Mouse (Mus musculus) heart, adult 2 months (tissue): ENCODE data around the gene Cd72.

Experiments used
- CTCF ChIP-seq: fragments of 200-600 bp; IDR thresholded peaks from 2 replicates; pipeline ENCODE4 v1.8.1; 2022; ENCODE audit warnings: antibody characterized with exemption, mild to moderate bottlenecking, moderate library complexity
- EP300 ChIP-seq: fragments of 200-500 bp; IDR thresholded peaks from 2 replicates; pipeline ENCODE4 v1.6.1; 2011; ENCODE audit warnings: low read depth, low read length, control low read depth; ENCODE audit not compliant: insufficient read depth
- POLR2A ChIP-seq: fragments of 200-500 bp; IDR thresholded peaks from 2 replicates; pipeline ENCODE4 v1.6.1; 2011; ENCODE audit warnings: mild to moderate bottlenecking, low read depth, low read length, control low read depth; ENCODE audit not compliant: insufficient read depth

- no peak for TF ChIP-seq CTCF
- TF ChIP-seq POLR2A, result no peak
- TF ChIP-seq EP300, result no peak
Measured at GRCm38 (mm10) chr4:43425197-43425596, 29.2 kb downstream of the Cd72 start.
